Mouse (Mus musculus) testis, postnatal 14 days (tissue): ENCODE data around the gene Gm14399.
"Not testable (repeated sequence)": the region's sequence is repeated elsewhere in the genome, so short reads cannot be mapped to it uniquely, and the experiment has no call there.

ENCODE experiments used
- DNase-seq: peaks from one replicate; pipeline ENCODE4 v3.0.0; 2021; ENCODE audit warnings: low spot score

The Gm14399 gene

GRCm38 (mm10) chr2:175141993-175142295 is at the start of gene Gm14399:
Gm14399 (minus strand) TSS chr2:175142012.
- not testable (repeated sequence) for DNase-seq

- DNase-seq = not testable (repeated sequence)
Measured at GRCm38 (mm10) chr2:175179008-175179407, 37.2 kb upstream of the Gm14399 start.

GRCm38 (mm10) chr2:175176312-175176711 is 34.5 kb upstream of the Gm14399 start:
- DNase-seq = no peak

- peak; percentile 76 for DNase-seq
Measured at GRCm38 (mm10) chr2:175175401-175176180, 33.8 kb upstream of the Gm14399 start, which contains the start of gene Gm14443. Gm14443 (minus strand) TSS chr2:175175871.

- DNase-seq = not testable (repeated sequence)
Measured at GRCm38 (mm10) chr2:175174058-175174457, 32.2 kb upstream of the Gm14399 start.

GRCm38 (mm10) chr2:175172906-175173595 is 31.2 kb upstream of the Gm14399 start:
- not testable (repeated sequence) for DNase-seq

GRCm38 (mm10) chr2:175172123-175172522 is 30.3 kb upstream of the Gm14399 start:
- no peak for DNase-seq

- not testable (repeated sequence) for DNase-seq
Measured at GRCm38 (mm10) chr2:175166870-175167269, 25.1 kb upstream of the Gm14399 start.

GRCm38 (mm10) chr2:175165110-175165509 is 23.3 kb upstream of the Gm14399 start:
- DNase-seq = not testable (repeated sequence)

- not testable (repeated sequence) for DNase-seq
Measured at GRCm38 (mm10) chr2:175161438-175161837, 19.6 kb upstream of the Gm14399 start.

GRCm38 (mm10) chr2:175158642-175159041 is 16.8 kb upstream of the Gm14399 start:
- DNase-seq = no peak

- no peak for DNase-seq
Measured at GRCm38 (mm10) chr2:175156696-175157095, 14.9 kb upstream of the Gm14399 start.

- DNase-seq = not testable (repeated sequence)
Measured at GRCm38 (mm10) chr2:175141118-175141992, 457 bp downstream of the Gm14399 start.

GRCm38 (mm10) chr2:175140624-175141023 is 1.2 kb downstream of the Gm14399 start:
- not testable (repeated sequence) for DNase-seq
